Mouse (Mus musculus) embryonic facial prominence, embryonic 11.5 days (tissue): ENCODE measurements around the gene Pabpc4. TPM values are rescaled to one million over a fixed set of nuclear protein-coding genes. Genes with fewer than 3 reads are reported as not detected.

Experiments
- ATAC-seq: fragments of 200-750 bp; cut with Nextera tagmentation; replicated peaks from 2 replicates; pipeline ENCODE4 v1.8.0; 2017; ENCODE audit warnings: low read depth; ENCODE audit not compliant: insufficient number of reproducible peaks, low FRiP score, low TSS enrichment
- DNase-seq: peaks from one replicate; pipeline ENCODE4 v3.0.0-alpha.2; 2015; ENCODE audit warnings: low spot score
- H3K27ac ChIP-seq: fragments of 300-500 bp; sonication (generic); replicated peaks from 2 replicates; pipeline ENCODE4 v1.5.1; 2014; ENCODE audit warnings: mild to moderate bottlenecking, low read depth, low read length, control low read depth
- H3K27me3 ChIP-seq: fragments of 300-500 bp; sonication (generic); 2 replicates; pipeline ENCODE4 v1.6.1; 2014; ENCODE audit warnings: mild to moderate bottlenecking, low read length, moderate library complexity, mixed read lengths; ENCODE audit not compliant: control insufficient read depth, insufficient read depth
- H3K36me3 ChIP-seq: fragments of 300-500 bp; sonication (generic); replicated peaks from 2 replicates; pipeline ENCODE4 v1.6.1; 2014; ENCODE audit warnings: low read depth, mild to moderate bottlenecking, low read length, moderate library complexity, mixed read lengths; ENCODE audit not compliant: control insufficient read depth, insufficient read depth
- H3K4me1 ChIP-seq: fragments of 300-500 bp; sonication (generic); 2 replicates; pipeline ENCODE4 v1.6.1; 2014; ENCODE audit warnings: low read length, mixed read lengths; ENCODE audit not compliant: control insufficient read depth, insufficient read depth
- H3K4me2 ChIP-seq: fragments of 300-500 bp; sonication (generic); 2 replicates; pipeline ENCODE4 v1.6.1; 2014; ENCODE audit warnings: low read depth, mild to moderate bottlenecking, control low read depth, low read length, moderate library complexity
- H3K4me3 ChIP-seq: fragments of 300-500 bp; sonication (generic); 2 replicates; pipeline ENCODE4 v1.5.1; 2014; ENCODE audit warnings: low read depth, low read length, control low read depth
- H3K9ac ChIP-seq: fragments of 300-500 bp; sonication (generic); replicated peaks from 2 replicates; pipeline ENCODE4 v1.6.1; 2014; ENCODE audit warnings: mild to moderate bottlenecking, control low read depth, low read length
- H3K9me3 ChIP-seq: fragments of 300-500 bp; sonication (generic); replicated peaks from 2 replicates; pipeline ENCODE4 v1.6.1; 2016; ENCODE audit warnings: mild to moderate bottlenecking, low read length, inconsistent platforms, mixed read lengths; ENCODE audit not compliant: control insufficient read depth
- WGBS: fragments of 180-500 bp; shearing (Covaris S2); extraction: QIAGEN DNeasy Blood & Tissue Kit; methylation state at CpG from one replicate; pipeline ENCODE4 v1.1.7; 2014; 5-methylcytosine and 5-hydroxymethylcytosine counted together
- polyA plus RNA-seq: library from polyadenylated mRNA; unstranded; fragments of >200 nt; fragmentation: Nextera tagmentation; extraction: Ambion mirVana; gene quantifications from 2 replicates; pipeline ENCODE4 v1.2.1, GENCODE M21; 2014

Gene Pabpc4
- polyA plus RNA-seq, 1 experiment from 2014 or later, result 44.0 TPM

GRCm38 (mm10) chr4:123237386-123238266, 24.5 kb upstream of the Pabpc4 start:
- Histone ChIP-seq H3K4me2 (no peak overlapping the region), H3K9me3 (no peaks in the 10 kb centered on the region), H3K4me1 (peaks cover 17% of the 10 kb centered on the region), H3K27me3 (peaks cover 12% of the 10 kb centered on the region; the same call in 1 of the 2 replicates), H3K4me3 (no peak overlapping the region), H3K36me3 (no peaks in the 10 kb centered on the region), H3K27ac (peak overlapping the region; percentile 20; the same call in 1 of the 2 replicates), H3K9ac (no peak overlapping the region)
- 38% methylated on average over 6 of the region's 6 CpGs for WGBS
- ATAC-seq (no peak), DNase-seq (peak; percentile 16)

GRCm38 (mm10) chr4:123239361-123240203, 22.6 kb upstream of the Pabpc4 start:
- Histone ChIP-seq H3K4me3 (peak overlapping the region; percentile 28), H3K27ac (0 out of 2 replicates have a peak overlapping the region, but pooled peaks have one; percentile 47), H3K36me3 (no peaks in the 10 kb centered on the region), H3K4me2 (peak overlapping the region; percentile 75), H3K4me1 (peaks cover 12% of the 10 kb centered on the region), H3K9me3 (no peaks in the 10 kb centered on the region), H3K27me3 (no peaks in the 10 kb centered on the region), H3K9ac (peak overlapping the region; percentile 43; the same call in 1 of the 2 replicates)
- peak; percentile 73 for DNase-seq
- WGBS, result 4% methylated on average over 58 of the region's 58 CpGs
- peak; percentile 53 for ATAC-seq

DNA sequence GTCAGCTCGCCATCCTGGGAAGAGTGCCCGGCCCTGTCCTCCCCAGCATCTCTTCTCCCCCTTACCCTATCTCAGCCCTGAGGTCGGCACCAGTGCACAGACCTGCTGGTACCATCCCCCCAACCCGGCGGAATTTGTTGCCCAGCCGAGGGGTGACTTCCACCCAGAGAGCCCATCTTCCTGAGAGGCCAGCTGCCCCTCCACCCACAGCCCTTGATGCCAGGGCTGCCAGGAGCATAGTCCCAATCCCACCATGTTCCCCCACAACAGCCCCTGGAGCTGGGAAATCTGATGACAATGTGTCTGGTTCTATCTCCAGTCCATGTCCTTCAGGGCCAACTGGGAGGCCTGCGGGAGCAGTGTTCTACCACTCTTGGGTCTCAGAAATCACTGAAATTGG, 15.9 kb upstream of the Pabpc4 start:
- H3K27ac ChIP-seq, result no peak overlapping the region
- DNase-seq (no peak), ATAC-seq (no peak)
- no peak overlapping the region for H3K4me3 ChIP-seq
- whole genome bisulfite sequencing, result 82% methylated on average over 7 of the region's 7 CpGs
- H3K4me2 ChIP-seq, result no peak overlapping the region
- H3K36me3 ChIP-seq, result no peaks in the 10 kb centered on the region
- H3K27me3 ChIP-seq, result no peaks in the 10 kb centered on the region
- H3K4me1 ChIP-seq, result 0 out of 2 replicates have a peak, but pooled peaks cover 3% of the 10 kb centered on the region
- no peaks in the 10 kb centered on the region for H3K9me3 ChIP-seq
- no peak overlapping the region for H3K9ac ChIP-seq

- no peaks in the 10 kb centered on the region for H3K27me3 ChIP-seq
- no peak overlapping the region for H3K4me3 ChIP-seq
- H3K27ac ChIP-seq, result no peak overlapping the region
- H3K36me3 ChIP-seq, result no peaks in the 10 kb centered on the region
- DNase-seq (no peak), ATAC-seq (no peak)
- H3K9me3 ChIP-seq, result no peaks in the 10 kb centered on the region
- 0 out of 2 replicates have a peak, but pooled peaks cover 3% of the 10 kb centered on the region for H3K4me1 ChIP-seq
- 94% methylated on average over 5 of the region's 5 CpGs for WGBS
- H3K9ac ChIP-seq, result no peak overlapping the region
- H3K4me2 ChIP-seq, result no peak overlapping the region
Observed at GRCm38 (mm10) chr4:123246651-123247050, 15.5 kb upstream of the Pabpc4 start.

- Histone ChIP-seq H3K36me3 (no peaks in the 10 kb centered on the region), H3K4me3 (no peak overlapping the region), H3K4me2 (no peak overlapping the region), H3K4me1 (0 out of 2 replicates have a peak, but pooled peaks cover 3% of the 10 kb centered on the region), H3K9me3 (no peaks in the 10 kb centered on the region), H3K27me3 (no peaks in the 10 kb centered on the region), H3K9ac (no peak overlapping the region), H3K27ac (no peak overlapping the region)
- WGBS, result 42% methylated on average over 7 of the region's 7 CpGs
- ATAC-seq (0 out of 2 replicates have a peak, but pooled peaks have one; percentile 31), DNase-seq (peak; percentile 52)
Observed at GRCm38 (mm10) chr4:123247147-123247880, 14.8 kb upstream of the Pabpc4 start.

DNA sequence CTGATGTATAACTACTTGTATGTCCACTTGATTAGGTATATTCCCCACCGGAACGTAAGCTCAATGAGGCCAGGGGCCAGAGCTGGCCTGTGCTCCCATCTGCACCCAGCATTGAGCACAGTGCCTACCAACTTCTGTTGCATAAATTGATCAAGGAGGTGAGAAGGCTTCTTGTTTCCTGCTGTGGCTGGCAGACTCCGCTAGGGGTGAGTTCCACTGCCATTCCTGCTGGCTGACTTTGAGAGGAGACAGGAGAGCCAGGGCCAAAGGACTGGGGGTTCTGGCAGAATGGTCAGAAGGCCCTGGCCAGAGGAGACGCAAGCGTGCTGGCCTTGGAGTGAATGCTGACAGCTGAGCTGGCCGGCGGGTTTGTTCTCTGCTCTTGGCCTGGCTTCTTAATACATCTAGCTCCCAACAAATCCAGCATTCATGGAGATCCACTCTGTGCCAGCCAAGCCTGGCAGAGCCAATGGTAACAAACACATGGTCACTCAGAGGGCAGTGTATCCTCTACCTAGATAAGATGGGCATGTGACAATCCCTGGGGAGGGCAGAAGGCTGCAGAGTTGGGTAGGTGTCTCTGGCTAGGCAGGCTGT, 13.1 kb upstream of the Pabpc4 start:
- Histone ChIP-seq H3K27ac (no peak overlapping the region), H3K4me3 (no peak overlapping the region), H3K4me1 (0 out of 2 replicates have a peak, but pooled peaks cover 3% of the 10 kb centered on the region), H3K27me3 (no peaks in the 10 kb centered on the region), H3K36me3 (no peaks in the 10 kb centered on the region), H3K4me2 (no peak overlapping the region), H3K9ac (no peak overlapping the region), H3K9me3 (no peaks in the 10 kb centered on the region)
- 69% methylated on average over 7 of the region's 7 CpGs for WGBS
- DNase-seq, result no peak
- ATAC-seq, result no peak

GRCm38 (mm10) chr4:123252214-123252613, 9.9 kb upstream of the Pabpc4 start:
- H3K27ac ChIP-seq, result no peak overlapping the region
- 94% methylated on average over 5 of the region's 5 CpGs for WGBS

More at GRCm38 (mm10) chr4:123252214-123252613, 9.9 kb upstream of the Pabpc4 start:
- Histone ChIP-seq H3K4me3 (no peak overlapping the region), H3K4me1 (0 out of 2 replicates have a peak, but pooled peaks cover 2% of the 10 kb centered on the region), H3K36me3 (no peaks in the 10 kb centered on the region), H3K9ac (no peak overlapping the region), H3K4me2 (no peak overlapping the region), H3K9me3 (no peaks in the 10 kb centered on the region), H3K27me3 (no peaks in the 10 kb centered on the region)
- ATAC-seq, result no peak
- no peak for DNase-seq
